Mouse (Mus musculus) thymus, postnatal 14 days (tissue): ENCODE data around the gene Zfp865.

Experiments
- DNase-seq: peaks from one replicate; pipeline ENCODE4 v3.0.0; 2021

Zfp865 gene

GRCm38 (mm10) chr7:5083325-5084105 lies 63.3 kb downstream of the Zfp865 start:
- no peak for DNase-seq

- no peak for DNase-seq
Measured at GRCm38 (mm10) chr7:5085512-5085911, 65.3 kb downstream of the Zfp865 start.
